Mouse (Mus musculus) layer of hippocampus, postnatal 14 days (tissue): ENCODE results near the gene Slc38a10. TPM values are rescaled to one million over a fixed set of nuclear protein-coding genes. Genes with fewer than 3 reads are reported as not detected.

ENCODE experiments used
- DNase-seq, 2 experiments: peaks; one replicate each; pipeline ENCODE4 v3.0.0; 2021 to 2022; ENCODE audit warnings: low spot score in 2 of 2, mixed read lengths in 1 of 2
- total RNA-seq, 2 experiments: library from RNA; stranded (reverse); gene quantifications; 2 replicates each; pipeline ENCODE4 v1.2.3; 2021

The Slc38a10 gene
- total RNA-seq, 2 experiments from 2014 or later, result 94.1 to 94.8 TPM

DNA sequence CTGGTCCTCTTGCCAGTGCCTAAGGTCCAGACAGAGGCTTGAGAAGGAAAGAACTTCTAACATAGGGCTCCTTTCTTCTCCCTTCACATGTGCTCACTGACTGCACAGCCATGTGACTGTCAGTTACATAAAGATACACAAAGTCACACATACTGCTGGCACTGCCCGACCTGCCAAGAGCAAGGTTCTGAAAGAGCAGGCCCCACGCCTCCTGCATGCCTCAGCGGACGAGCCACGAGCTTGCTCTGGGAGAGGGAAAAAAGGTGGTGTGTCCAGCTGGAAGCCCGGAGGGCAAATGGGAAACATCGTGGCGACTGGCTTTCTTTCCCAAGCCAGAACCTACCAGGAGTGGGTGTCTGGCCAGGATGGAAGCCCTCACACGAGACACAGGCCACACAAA lies 43.4 kb downstream of the Slc38a10 start:
- DNase-seq, result no peak

DNA sequence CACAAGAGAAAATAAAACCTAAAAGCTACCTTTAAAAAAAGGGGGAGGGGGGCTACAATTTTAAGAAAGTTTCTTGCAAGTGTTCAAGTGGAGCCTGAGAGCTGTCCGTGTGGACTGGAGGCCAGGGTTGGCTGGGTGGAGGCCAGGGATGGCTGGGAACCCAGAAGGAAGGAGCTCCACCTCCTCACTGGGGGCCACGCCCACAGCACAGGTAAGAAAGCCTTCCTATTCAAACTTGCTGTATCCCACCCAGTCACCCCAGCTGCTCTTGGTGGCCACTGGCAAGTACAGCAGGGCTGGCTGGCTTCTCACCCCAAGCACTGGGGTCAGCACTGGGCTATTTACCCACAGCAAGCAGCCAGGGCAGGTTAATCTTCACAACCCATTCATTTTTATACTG lies 44.1 kb downstream of the Slc38a10 start:
- no peak for DNase-seq

DNA sequence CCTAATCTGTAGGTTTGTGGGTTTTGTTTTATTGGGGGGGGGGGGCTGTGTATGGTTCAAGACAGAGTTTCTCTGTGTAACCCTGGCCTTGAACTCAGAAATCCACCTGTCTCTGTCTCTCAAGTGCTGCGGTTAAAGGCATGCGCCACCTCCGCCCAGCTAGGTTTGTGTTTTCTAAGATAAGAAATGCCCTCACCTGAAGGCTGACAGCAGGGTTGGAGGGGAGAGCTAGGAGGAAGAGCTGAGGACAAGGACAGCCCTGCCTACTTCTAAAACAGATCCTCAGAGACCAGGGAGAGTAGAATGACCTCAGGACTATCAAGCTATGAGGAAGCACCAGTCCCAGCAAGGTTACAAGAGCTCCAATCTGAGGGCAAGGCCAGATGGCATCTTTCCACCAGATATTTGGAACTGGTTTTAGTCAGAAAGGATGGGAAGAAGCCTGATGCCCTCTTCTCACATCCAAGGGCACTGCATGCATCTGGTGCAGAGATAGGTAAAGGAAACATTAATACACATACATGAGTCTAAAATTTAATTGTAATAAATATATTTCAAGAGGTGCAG lies 47.6 kb downstream of the Slc38a10 start:
- DNase-seq, result no peak

DNA sequence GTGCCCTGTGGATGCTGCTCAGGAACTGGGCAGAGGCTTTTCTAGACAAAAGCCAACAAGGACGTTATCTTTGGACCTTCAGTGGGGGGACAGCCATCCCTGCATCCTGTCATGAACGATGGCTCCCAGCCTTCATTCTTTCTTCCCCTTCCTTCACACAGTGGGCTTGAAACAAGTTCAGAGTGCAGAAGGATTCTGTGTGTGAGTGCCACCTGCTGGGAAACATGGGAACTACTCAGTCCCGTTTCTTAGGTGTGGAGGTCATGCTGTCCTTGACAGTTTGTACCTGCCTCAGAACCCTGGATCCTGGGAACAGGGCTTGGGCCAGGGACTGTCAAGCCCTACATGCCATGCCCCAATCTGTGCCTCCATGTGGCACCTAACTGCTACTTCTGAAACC lies 50.1 kb downstream of the Slc38a10 start:
- DNase-seq, result peak; percentile 73 to 75

DNA sequence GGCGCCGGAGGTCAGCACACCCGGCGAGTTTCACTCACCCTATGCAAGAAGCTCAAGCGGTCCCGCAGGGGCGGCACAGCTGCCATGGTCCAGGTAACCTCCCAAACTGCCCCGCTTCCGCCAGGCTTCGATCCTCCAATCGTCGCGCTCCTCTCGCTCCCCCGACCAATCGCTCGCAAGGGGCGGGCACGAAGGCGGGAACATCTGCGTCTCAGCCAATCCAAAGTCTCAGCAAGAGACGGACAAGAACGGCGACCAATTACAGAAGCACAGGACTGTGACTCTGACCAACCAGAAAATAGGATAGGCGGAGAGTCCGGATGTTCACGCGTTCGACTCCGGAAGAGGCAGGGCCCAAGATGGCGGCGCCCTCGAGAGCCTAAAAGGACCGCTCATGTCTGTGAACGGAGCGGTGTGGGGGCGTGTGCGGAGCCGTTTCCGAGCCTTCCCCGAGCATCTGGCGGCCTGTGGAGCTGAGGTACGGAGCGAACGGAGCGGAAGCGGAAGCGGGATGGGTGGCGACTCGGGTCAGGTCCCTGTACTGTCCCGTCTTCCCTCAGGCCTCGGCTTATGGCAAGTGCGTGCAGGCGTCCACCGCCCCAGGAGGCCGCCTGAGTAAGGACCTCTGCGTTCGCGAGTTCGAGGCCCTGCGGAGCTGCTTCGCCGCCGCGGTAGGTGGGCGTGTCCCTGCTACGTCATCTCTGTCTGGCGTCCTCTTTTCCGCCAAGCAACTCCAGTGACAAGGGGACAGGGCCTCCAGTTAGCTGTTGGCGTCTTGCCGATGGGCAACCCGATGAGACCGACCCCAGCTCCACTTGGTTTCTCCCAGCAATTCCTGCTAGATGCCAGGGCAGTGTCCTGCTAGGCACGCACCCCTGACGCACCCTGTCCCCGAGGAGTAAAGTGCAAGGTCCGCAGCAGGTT lies 52.3 kb downstream of the Slc38a10 start, which contains the start of the genes Tepsin and Ndufaf8:
TSS of gene Tepsin (minus strand) at position 144 of the 924 bp plus-strand sequence.
TSS of gene Ndufaf8 (plus strand) at position 341 of the 924 bp plus-strand sequence.
- DNase-seq, result peak; percentile 100

DNA sequence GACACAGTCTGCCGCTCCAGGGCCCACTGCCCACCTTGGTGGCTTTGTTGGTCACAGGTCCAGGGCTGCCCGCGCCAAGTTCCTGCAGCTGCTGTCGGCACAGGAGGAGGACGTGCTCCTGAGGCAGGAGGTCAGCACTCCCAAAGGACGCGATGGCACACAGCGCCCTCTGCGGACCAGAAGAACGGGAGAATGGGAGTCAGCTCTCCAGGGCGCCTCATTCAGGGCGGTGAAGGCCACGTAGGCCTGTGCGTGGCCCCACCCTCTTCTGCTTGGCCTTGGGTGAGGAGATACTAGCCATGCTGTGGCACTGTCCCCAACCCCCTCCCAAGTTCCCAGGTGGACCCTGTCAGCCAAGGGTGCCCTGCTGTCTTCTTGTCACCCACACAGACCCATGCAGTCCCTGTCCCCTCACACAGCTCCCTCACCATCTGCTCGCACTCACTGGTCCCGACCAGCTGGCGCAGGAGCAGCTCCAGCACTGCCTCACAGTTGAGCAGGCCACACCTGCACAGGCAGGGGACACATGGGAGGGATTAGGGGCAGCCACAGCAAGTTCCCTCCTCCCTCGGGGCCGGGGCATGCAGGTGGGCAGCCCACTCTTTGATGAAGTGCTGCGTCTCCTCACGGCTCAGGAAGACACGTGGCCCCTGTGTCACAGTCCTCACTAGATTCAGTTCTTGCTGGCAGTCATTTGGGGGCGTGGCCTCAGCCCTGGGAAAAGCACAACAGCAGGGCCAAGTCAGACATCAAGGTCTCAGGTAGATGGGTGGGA lies 58.1 kb downstream of the Slc38a10 start:
- no peak for DNase-seq

DNA sequence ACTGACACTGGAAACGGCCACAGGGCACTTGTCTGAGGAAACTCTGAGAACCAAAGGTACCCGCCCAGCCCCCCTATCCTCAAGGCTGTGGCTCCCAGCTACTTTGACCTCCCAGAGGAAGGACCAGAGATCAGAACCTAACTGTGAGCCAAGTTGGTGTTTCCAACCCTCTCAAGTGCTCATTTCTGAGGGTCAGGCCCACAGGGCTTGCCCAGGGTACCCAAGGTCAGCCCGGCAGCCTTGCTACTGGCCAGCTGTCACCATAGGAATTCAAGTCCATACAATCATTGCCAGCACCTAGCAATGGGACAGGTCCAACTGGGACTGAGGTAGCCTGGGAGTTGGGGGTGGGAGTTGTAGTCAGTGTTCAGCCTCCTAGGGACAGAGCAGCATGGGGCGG lies 60.5 kb downstream of the Slc38a10 start:
- no peak for DNase-seq

DNA sequence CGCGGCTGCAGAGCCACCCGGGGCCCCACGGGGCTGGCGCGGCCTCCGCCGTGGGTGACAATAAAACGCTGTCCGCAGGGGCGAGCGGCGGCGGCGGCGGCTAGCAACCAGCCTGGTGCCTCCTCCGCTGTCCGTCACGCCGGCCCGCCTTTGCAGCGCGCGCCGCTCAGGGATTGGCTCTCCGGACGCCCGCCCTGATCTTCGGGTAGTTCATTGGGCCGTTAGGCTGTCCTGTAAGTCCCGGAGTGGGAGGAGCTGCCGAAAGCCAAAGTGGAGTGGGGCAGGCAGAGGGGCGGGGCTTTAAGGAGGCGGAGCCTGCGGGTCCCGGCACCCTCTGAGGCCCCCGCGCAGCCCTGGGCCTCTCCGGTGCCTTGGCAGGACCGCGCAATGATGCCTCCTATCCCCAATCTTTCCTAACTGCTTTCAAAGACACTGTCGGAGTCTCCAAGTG lies 64.4 kb downstream of the Slc38a10 start, which contains the start of gene Cep131:
TSS of gene Cep131 (minus strand) at position 126 of the 451 bp plus-strand sequence.
- DNase-seq, result peak; percentile 95 to 98

DNA sequence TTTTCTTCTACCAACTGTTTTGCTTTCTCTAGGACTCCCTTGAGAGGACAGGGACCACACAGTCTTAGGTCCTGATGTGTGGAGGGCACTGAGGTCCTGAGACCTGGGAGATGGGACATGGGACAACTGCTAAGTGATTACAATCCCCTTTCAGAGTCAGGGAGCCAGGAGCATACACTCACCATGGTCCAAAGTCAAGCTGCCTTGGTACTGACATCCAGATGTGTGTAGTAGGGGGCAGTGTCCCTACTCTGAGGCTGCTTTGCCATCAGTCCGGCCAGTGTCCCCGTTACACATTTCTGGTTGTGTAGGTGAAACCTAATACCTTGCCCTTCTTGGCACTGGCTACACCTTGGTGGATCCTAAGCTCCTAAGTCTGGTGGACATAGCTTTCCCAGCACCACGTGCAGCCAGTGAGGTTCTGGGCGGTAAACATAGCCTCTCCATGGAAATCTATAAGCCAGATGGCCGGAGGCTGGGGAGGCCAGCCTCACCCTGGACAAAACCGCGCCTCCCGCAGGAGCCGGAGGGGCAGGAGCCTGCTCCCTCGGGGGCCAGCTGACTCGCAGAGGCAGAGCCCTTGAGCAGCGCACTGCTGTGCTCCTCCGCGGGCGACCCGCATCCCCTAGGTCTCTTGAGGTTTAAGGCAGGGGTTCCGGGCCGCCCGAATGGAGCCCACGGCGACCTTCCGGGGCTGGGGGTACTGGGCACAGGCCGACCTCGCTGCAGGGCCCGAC lies 65.1 kb downstream of the Slc38a10 start:
- no peak for DNase-seq

DNA sequence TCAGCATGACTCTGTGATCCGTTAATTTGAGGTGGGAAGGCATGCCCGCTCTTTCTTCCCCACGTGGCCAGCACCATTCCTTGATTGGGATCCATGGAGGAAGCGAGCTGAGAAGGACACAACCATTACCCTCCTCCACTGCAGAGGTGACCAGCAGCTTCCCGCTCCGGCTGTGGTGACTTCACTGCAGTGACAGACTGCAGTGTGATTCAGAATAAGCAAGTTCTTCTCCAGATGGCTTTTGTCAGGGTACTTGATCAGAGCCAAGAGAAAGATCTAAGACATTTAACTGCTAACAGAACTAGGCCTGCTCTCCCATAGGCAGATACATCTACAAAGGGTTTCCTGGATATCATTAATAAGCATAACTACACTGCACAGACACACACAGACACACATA lies 70.9 kb downstream of the Slc38a10 start:
- no peak for DNase-seq

DNA sequence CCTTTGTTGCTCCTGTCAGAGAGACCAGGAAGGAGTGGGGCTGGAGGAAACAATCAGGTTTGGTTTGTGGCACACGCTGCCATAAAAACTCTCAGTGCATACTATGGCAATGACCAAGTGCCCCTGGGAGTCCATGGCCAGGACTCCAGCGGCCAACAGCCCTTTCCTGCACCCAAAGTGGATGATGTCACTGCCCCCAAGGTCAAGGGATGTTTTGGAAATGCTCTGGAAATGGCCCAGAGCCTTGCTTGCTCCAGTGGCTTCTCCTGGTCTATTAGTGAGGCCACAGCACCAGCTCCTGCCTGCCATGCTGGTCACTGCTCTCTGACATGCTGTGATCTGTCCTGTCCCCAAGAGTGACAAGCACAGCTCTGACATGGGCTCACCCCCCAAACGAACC lies 75.0 kb downstream of the Slc38a10 start:
- DNase-seq, result no peak

DNA sequence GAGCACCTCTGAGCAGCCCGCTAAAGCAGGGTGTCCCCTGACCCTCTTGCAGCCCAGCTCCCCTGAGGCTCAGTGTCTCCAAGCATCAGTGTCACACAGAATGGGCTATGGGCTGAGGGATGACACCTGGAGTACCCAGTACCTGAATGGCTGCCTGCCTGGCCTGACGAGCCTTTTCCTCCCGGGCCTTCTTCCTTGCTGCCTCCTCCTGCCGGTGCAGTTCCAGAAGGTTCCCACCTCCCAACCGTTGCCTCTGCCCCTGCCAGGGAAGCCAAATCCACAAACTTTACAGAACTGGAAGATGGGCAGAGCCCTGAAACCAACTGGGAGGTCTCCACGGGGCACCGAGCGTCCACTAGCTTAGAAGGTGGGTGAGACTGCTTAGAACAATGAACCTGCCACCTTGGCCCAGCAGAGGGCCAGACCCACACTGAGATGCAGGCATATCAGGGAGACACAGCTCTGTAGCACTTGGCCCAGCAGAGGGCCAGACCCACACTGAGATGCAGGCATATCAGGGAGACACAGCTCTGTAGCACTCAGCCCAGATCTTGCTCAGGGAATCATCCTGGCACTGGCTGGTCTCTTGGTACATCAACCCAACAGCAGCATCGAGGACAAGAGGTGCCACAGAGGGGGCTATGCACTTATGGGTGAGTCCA lies 78.0 kb downstream of the Slc38a10 start:
- no peak for DNase-seq

DNA sequence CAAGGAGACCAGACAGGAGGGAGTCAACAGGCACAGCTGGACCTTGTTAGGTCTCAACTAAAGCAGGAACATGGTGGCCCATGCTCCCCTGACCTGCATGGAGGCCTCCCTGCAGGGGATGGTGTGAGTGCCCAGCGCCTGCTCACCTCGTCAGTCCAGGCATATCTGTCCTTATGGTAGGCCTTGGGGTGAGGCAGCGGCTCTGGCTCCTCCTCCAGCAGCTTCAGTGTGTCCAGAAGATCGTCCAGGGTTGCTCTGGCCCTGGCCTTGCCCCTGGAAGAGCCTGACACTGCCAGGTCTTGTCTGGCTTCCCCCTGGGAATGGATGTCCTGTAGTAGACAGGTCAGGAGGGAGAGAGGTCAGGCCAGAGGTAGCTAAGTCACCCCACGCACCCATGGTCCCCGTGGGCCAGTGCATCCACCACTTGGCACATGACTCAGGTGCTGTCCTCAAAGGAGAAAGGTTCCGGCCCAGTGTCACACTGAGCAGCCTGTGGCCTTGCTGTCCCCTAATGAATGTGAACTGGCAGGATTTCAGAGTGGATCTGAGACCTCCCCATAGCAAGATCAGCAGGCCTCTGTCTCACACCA lies 79.3 kb downstream of the Slc38a10 start:
- no peak for DNase-seq

DNA sequence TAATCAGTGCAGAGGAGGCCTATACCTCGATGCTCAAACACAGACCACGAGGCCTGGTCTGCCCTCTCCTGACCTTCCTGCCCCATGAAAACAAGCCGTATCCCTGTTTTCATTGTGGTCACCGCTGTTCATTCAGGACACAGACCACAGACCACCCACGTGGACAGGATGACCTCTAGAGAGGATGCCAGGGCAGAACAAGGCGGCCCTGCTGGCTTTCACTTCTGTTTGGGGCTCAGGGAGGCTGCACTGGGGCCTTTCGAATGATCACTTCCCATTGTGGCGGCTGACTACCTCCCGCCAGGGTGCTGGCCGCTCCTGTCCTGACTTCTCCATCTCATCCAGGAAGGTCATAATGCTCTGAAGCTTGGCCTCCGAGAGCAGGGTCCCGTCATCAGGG lies 80.1 kb downstream of the Slc38a10 start:
- DNase-seq, result no peak

DNA sequence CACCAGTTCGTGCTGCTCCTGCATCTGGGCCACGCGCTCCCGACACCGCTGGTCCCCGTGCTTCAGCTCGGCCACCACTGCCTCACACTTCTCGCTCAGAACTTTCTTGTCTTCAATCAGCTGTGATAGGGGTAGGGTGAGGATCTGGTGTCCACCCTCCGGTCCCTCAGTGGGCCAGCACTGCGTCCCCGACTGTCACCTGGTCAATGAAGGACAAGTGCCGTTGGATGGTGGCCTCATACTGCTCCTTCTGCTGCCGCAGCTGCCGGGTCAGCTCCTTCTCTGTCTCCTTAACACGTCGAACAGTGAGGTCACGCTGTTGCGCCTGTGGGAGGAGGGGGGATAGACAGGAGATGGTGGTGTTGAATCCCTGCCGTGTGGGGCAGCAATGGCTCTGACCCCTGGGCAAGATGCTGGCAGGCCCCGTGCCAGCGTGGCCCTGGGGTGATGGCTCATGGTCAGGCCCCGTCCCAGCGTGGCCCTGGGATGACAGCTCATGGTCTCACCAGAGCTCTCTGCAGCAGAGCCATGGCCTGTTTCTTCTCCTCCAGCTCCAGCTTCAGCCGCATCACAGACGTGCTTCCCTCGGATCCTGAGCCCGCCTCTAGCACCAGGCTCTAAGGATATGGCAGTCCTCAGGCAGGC lies 80.7 kb downstream of the Slc38a10 start:
- no peak for DNase-seq

DNA sequence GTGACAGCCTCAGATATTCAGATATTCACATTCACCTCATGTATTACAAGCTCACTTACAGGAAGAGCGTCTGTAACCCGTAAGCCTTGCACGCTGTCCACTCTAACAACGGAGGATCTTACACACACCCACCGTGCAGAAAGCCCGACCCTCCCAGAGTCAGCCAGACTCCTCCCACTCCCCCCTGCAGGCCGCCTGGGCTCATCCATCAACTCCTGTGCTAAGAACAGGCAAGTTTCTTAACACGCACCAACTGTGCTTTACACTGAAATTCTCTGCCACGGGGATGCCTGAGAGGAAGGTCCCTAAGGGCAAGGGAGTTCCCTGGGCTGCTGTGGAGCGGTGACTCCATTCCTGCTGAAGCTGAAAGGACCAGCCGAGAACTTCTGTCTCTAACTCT lies 81.9 kb downstream of the Slc38a10 start:
- DNase-seq, result no peak

DNA sequence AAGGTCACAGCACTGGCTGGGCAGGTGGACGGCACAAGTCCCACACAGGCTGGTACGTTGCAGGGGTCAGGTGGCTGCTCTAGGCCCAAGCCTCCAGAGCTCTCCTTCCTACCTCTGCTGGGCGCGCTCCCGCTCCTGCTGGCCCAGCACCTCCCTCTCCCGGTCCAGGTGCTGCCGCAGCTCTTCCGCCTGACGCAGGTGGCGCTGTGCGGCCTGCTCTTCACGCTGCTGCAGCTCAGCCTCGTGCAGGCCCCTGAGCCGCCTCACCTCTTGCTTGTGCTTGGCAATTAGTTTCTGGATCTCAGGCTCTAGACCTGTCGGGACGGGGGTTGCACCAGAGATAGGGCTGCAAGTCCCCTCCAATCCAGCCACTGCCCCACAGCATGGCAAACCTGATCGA lies 83.3 kb downstream of the Slc38a10 start:
- DNase-seq, result no peak

DNA sequence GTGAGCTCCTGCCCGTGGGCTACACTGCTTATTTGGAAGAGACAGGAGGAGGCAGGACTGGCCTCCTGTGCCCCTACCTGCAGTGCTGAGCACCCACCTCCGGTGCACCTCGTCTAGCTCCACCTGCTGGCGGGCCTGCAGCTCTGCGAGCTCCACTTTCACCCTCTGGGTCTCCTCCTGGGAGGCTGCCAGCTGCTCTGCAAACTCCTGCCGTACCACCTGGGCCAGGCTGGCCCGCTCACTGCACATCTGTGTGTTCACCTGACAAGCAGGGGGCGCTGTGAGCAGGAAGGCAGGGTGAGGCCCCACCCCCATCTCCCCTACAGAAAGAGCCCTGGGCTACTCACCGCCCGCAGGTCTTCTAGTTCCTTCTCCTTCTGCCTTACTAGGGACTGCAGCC lies 85.9 kb downstream of the Slc38a10 start:
- no peak for DNase-seq

DNA sequence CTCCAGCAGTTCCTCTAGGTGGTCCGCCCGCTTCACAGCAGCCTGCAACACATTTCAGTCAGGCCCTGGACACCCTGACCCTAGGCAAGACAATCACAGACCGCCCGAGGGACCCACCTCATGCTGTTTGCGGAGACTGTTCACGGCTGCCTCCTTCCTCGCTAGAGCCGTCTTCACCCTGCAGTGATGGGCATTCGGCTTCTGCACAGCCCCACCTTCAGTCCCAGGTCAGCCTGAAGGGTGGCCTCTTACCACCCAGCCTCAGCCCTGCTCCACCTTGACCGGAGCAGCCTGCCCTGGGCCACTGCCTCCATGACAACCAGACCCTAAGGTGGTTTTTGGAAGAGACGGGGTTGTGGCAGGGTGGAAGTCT lies 86.5 kb downstream of the Slc38a10 start:
- no peak for DNase-seq
